10 mouse cellular contexts compared by ENCODE assay signal in the genomic region with DNA sequence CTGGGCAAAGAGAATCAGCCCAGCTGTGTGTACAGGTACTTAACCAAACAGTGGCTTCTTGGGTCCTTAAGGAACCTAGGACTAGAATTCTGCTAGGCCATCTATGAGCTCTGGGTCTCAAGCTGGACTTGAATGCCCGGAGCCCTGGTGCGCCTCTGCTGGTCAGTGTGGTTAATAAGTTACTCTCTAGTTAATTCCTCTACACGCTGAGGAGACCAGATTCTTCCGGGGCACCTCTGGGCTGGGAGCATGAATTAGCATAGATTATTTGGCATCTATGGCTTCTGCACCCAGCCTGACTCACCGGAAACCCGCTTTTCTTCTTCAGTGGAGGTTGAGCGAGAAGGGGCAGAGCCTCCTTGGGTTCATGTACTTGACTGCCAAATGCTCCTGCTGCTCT. TPM values are rescaled to one million over a fixed set of nuclear protein-coding genes. Genes with fewer than 3 reads are reported as not detected.
DNase-seq lines count a peak whose midpoint lies in the region; ATAC-seq and TF ChIP-seq lines count a peak whose summit lies in the region.
"Had no signal": no experiment of that assay in that cellular context is flagged by ENCODE, and none has a peak within 500 bp of the region (broad histone marks: within the 10 kb centered on the region; RNA-seq: fewer than 3 reads in every experiment).

No protein-coding gene starts in this region.

- 4% methylated on average over 7 of the region's 7 CpGs for WGBS in liver, postnatal 0 days (ENCODE audit: insufficient replicate concordance)
- WGBS in liver, embryonic 12.5 days (ENCODE audit: insufficient replicate concordance), result 6% methylated on average over 7 of the region's 7 CpGs
- WGBS in embryonic facial prominence, embryonic 13.5 days, result 9% methylated on average over 7 of the region's 7 CpGs

- H3K36me3 ChIP-seq in liver, postnatal 0 days (replicated peaks; ENCODE audit: insufficient read depth, low read length), result no peaks in the 10 kb centered on the region
- H3K36me3 ChIP-seq in liver, embryonic 12.5 days, result no peaks in the 10 kb centered on the region
- no peaks in the 10 kb centered on the region for H3K36me3 ChIP-seq in embryonic facial prominence, embryonic 13.5 days

- H3K4me1 ChIP-seq in liver, postnatal 0 days (ENCODE audit: insufficient read depth), result no peaks in the 10 kb centered on the region; the same call in none of the 2 replicates
- peaks cover 7% of the 10 kb centered on the region for H3K4me1 ChIP-seq in liver, embryonic 12.5 days
- peaks cover 50% of the 10 kb centered on the region for H3K4me1 ChIP-seq in embryonic facial prominence, embryonic 13.5 days

- H3K27me3 ChIP-seq in liver, postnatal 0 days (ENCODE audit: insufficient read depth, low read length), result peaks cover 100% of the 10 kb centered on the region
- H3K27me3 ChIP-seq in liver, embryonic 12.5 days (replicated peaks), result peaks cover 100% of the 10 kb centered on the region
- H3K27me3 ChIP-seq in embryonic facial prominence, embryonic 13.5 days, result peaks cover 96% of the 10 kb centered on the region

- no peak overlapping the region for H3K4me2 ChIP-seq in liver, postnatal 0 days (ENCODE audit: low read depth, low read length)
- H3K4me2 ChIP-seq in liver, embryonic 12.5 days, result no peak overlapping the region
- peak overlapping the region; percentile 64 for H3K4me2 ChIP-seq in embryonic facial prominence, embryonic 13.5 days

- peak; percentile 17; the same call in 1 of the 2 replicates for TF ChIP-seq CTCF in liver, postnatal 0 days (IDR thresholded peaks at IDR 0.05; ENCODE audit: low read depth)

- no peak for DNase-seq in liver, postnatal 0 days
- DNase-seq in kidney, postnatal 10 days, result peak; percentile 83
- DNase-seq in retina, embryonic 14.5 days (ENCODE audit: low spot score), result peak; percentile 47
- DNase-seq in gastrocnemius, postnatal 4 days (ENCODE audit: low spot score in 2 of 2), result no peak
- no peak for DNase-seq in left cerebral cortex, adult 8-10 months (ENCODE audit: low spot score in 2 of 2)

- no peak overlapping the region for H3K4me3 ChIP-seq in liver, postnatal 0 days (ENCODE audit: low read depth, low read length)
- no peak overlapping the region for H3K4me3 ChIP-seq in liver, embryonic 12.5 days
- peak overlapping the region; percentile 54 for H3K4me3 ChIP-seq in embryonic facial prominence, embryonic 13.5 days

- TF ChIP-seq EP300 in liver, postnatal 0 days (IDR thresholded peaks at IDR 0.05; ENCODE audit: low read depth), result no peak

- H3K9ac ChIP-seq in liver, postnatal 0 days (replicated peaks), result no peak overlapping the region
- no peak overlapping the region for H3K9ac ChIP-seq in liver, embryonic 12.5 days
- no peak overlapping the region for H3K9ac ChIP-seq in embryonic facial prominence, embryonic 13.5 days

- ATAC-seq in liver, postnatal 0 days, result no peak
- ATAC-seq in liver, embryonic 12.5 days, result no peak
- ATAC-seq in embryonic facial prominence, embryonic 13.5 days (ENCODE audit: insufficient number of reproducible peaks, insufficient read depth, low FRiP score, low TSS enrichment, low read depth), result no peak
- ATAC-seq in granulocyte monocyte progenitor cell, adult 5-6 weeks (replicated peaks; ENCODE audit: poor library complexity, severe bottlenecking), result no peak

- no peaks in the 10 kb centered on the region for H3K9me3 ChIP-seq in liver, postnatal 0 days (ENCODE audit: low read length)
- no peaks in the 10 kb centered on the region for H3K9me3 ChIP-seq in liver, embryonic 12.5 days (replicated peaks)
- H3K9me3 ChIP-seq in embryonic facial prominence, embryonic 13.5 days, result no peaks in the 10 kb centered on the region

- no peak overlapping the region for H3K27ac ChIP-seq in liver, postnatal 0 days (ENCODE audit: low read depth)
- no peak overlapping the region for H3K27ac ChIP-seq in liver, embryonic 12.5 days
- H3K27ac ChIP-seq in embryonic facial prominence, embryonic 13.5 days, result no peak overlapping the region

RNA-seq across cellular contexts. Expression of gene Emx2, which starts 2.5 kb away (rescaled TPM):
- not detected in 2 replicates for polyA plus RNA-seq in liver, postnatal 0 days (2015; fragmentation: Nextera tagmentation; extraction: Ambion mirVana)
- 0.05 and 0.11 TPM in 2 replicates for polyA plus RNA-seq in liver, embryonic 12.5 days (2016; fragmentation: Nextera tagmentation; extraction: Ambion mirVana)
- 23.8 and 24.7 TPM in 2 replicates for polyA plus RNA-seq in embryonic facial prominence, embryonic 13.5 days (2015; fragmentation: Nextera tagmentation; extraction: Ambion mirVana)
- total RNA-seq in granulocyte monocyte progenitor cell, adult 5-6 weeks (2014; fragmentation: Nextera tagmentation), result not detected in 2 replicates
- not detected in 2 replicates for total RNA-seq in granulocyte monocyte progenitor cell, adult 5-6 weeks (2017)
- 1 to 10 TPM; 1.2 to 2.2 TPM for total RNA-seq in gastrocnemius, postnatal 4 days (2021)
- total RNA-seq in left cerebral cortex, adult 8-10 months (2022), result 10 to 100 TPM in 3 of 4 experiments, 1 to 10 TPM in 1; 9.1 to 13.3 (median 11.3) TPM
- total RNA-seq: hematopoietic stem cell, adult 5-6 weeks had no signal
- polyA plus RNA-seq: liver, embryonic 16.5 days had no signal

Comparison
In these comparisons a context has a peak if more than half of its experiments do, and no peak if none do; other contexts are left out.
1. DNase-seq: peak in kidney, postnatal 10 days (single experiment) and retina, embryonic 14.5 days (single experiment); none in liver, postnatal 0 days (single experiment), gastrocnemius, postnatal 4 days (0 of 2) and left cerebral cortex, adult 8-10 months (0 of 2).